Mouse (Mus musculus): ENCODE results near the gene Stx8.

GRCm38 (mm10) chr11:68046916-68047315, 80.9 kb downstream of the Stx8 start:
- no peak for TF ChIP-seq CTCF (IDR thresholded peaks at IDR 0.05; ENCODE audit: control insufficient read depth, insufficient read depth, insufficient read length)
- TF ChIP-seq FOSL1 (IDR thresholded peaks at IDR 0.05; ENCODE audit: insufficient read depth, low read length, poor library complexity, severe bottlenecking) = no peak
- TF ChIP-seq MAX (IDR thresholded peaks at IDR 0.05) = no peak
- no peak for TF ChIP-seq USF1 (IDR thresholded peaks at IDR 0.05; ENCODE audit: low read depth)
- no peak for TF ChIP-seq MYOG (IDR thresholded peaks at IDR 0.05; ENCODE audit: control insufficient read depth, extremely low read depth, insufficient read length)
- TF ChIP-seq MYOD1 (IDR thresholded peaks at IDR 0.05; ENCODE audit: control insufficient read depth, insufficient read length, low read depth) = no peak
- TF ChIP-seq CEBPB (IDR thresholded peaks at IDR 0.05; ENCODE audit: low read depth) = no peak
